In genomic region chr4:149001515-149001914, GRCm38 (mm10) we compare ENCODE assay signal across 23 mouse cellular contexts.
"Had no signal": no experiment of that assay in that cellular context is flagged by ENCODE, and none has a peak within 500 bp of the region (broad histone marks: within the 10 kb centered on the region; RNA-seq: fewer than 3 reads in every experiment).

No protein-coding gene starts in this region.

- ATAC-seq: hindbrain, postnatal 0 days; liver, embryonic 12.5 days had no signal

- DNase-seq: gastrocnemius, adult 2 months; gastrocnemius, postnatal 10 days; gastrocnemius, postnatal 25 days; heart, adult 11 months; heart, adult 2 months; heart, postnatal 14 days; heart, postnatal 36 days; kidney, adult 18-20 months; kidney, adult 8-10 months; kidney, postnatal 10 days; kidney, postnatal 25 days; kidney, postnatal 4 days; left cerebral cortex, postnatal 4 days had no signal

- H3K4me1 ChIP-seq: heart, embryonic 13.5 days; heart, embryonic 15.5 days; hindbrain, embryonic 13.5 days; hindbrain, embryonic 15.5 days; limb, embryonic 13.5 days; limb, embryonic 15.5 days had no signal

- H3K36me3 ChIP-seq: heart, embryonic 15.5 days; hindbrain, embryonic 15.5 days; intestine, embryonic 15.5 days; limb, embryonic 15.5 days had no signal

- H3K4me3 ChIP-seq: gastrocnemius, adult 2 months; heart, adult 2 months; heart, embryonic 13.5 days; heart, embryonic 15.5 days; hindbrain, embryonic 13.5 days; hindbrain, embryonic 15.5 days; intestine, embryonic 15.5 days; layer of hippocampus, adult 2 months; limb, embryonic 13.5 days; limb, embryonic 15.5 days; liver, embryonic 12.5 days had no signal

- H3K27me3 ChIP-seq: heart, embryonic 13.5 days; heart, embryonic 15.5 days; hindbrain, embryonic 13.5 days; hindbrain, embryonic 15.5 days; intestine, embryonic 15.5 days; limb, embryonic 13.5 days; limb, embryonic 15.5 days; liver, embryonic 12.5 days had no signal

- H3K27ac ChIP-seq: gastrocnemius, adult 2 months; heart, adult 2 months; heart, embryonic 13.5 days; heart, embryonic 15.5 days; hindbrain, embryonic 13.5 days; hindbrain, embryonic 15.5 days; hindbrain, postnatal 0 days; intestine, embryonic 15.5 days; layer of hippocampus, adult 2 months; limb, embryonic 13.5 days; limb, embryonic 15.5 days; liver, embryonic 12.5 days had no signal
